Mouse (Mus musculus) CH12.LX (cell line): ENCODE results near the gene Ulk4. TPM values are rescaled to one million over a fixed set of nuclear protein-coding genes. Genes with fewer than 3 reads are reported as not detected.

ENCODE experiments used
- DNase-seq: peaks from one replicate; pipeline ENCODE4 v3.0.0-alpha.2; 2013; ENCODE audit errors: extremely low read depth
- H3K27ac ChIP-seq: 2 replicates; pipeline ENCODE4 v1.5.1; 2012; ENCODE audit warnings: low read depth, mild to moderate bottlenecking, control low read depth, moderate library complexity; ENCODE audit not compliant: insufficient read depth
- H3K27me3 ChIP-seq: replicated peaks from 2 replicates; pipeline ENCODE3; 2012; ENCODE audit warnings: inconsistent platforms
- H3K36me3 ChIP-seq, 2 experiments: replicated peaks in 1 of 2; 2 replicates each; pipeline versions ENCODE3 to v1.6.1; 2012; ENCODE audit warnings: inconsistent platforms in 1 of 2, low read length in 1 of 2, mild to moderate bottlenecking in 1 of 2, mixed read lengths in 1 of 2, moderate library complexity in 1 of 2; ENCODE audit not compliant: control insufficient read depth in 1 of 2, insufficient read depth in 1 of 2
- H3K4me1 ChIP-seq, 2 experiments: 2 replicates each; pipeline ENCODE4 v1.6.1; 2012; ENCODE audit warnings: inconsistent platforms in 1 of 2, moderate library complexity in 1 of 2; ENCODE audit not compliant: insufficient read depth in 2 of 2, control insufficient read depth in 1 of 2
- H3K4me2 ChIP-seq: 2 replicates; pipeline ENCODE4 v1.6.1; 2012; ENCODE audit warnings: low read depth, mild to moderate bottlenecking, control low read depth; ENCODE audit not compliant: poor library complexity, insufficient read depth, severe bottlenecking
- H3K4me3 ChIP-seq, 3 experiments: fragments of 150-350 bp in 1 of 3; sonication (generic) in 1 of 3; replicated peaks in 1 of 3; 2 replicates each; pipeline versions ENCODE3 to v1.5.1; 2011 to 2012; ENCODE audit warnings: low read depth in 2 of 3, low read length in 2 of 3, mild to moderate bottlenecking in 2 of 3, moderate library complexity in 2 of 3, control low read depth in 1 of 3, improper control_type of control experiment in 1 of 3, inconsistent platforms in 1 of 3, mixed read lengths in 1 of 3; ENCODE audit not compliant: poor library complexity in 1 of 3
- H3K79me2 ChIP-seq: replicated peaks from 2 replicates; pipeline ENCODE4 v1.6.1; 2012; ENCODE audit warnings: mild to moderate bottlenecking, moderate library complexity; ENCODE audit not compliant: control insufficient read depth, poor library complexity, insufficient read depth, severe bottlenecking; ENCODE audit errors: extremely low read depth
- H3K9ac ChIP-seq: 2 replicates; pipeline ENCODE4 v1.6.1; 2012; ENCODE audit warnings: low read depth, mild to moderate bottlenecking, control low read depth, moderate library complexity; ENCODE audit not compliant: insufficient read depth
- H3K9me3 ChIP-seq: replicated peaks from 2 replicates; pipeline ENCODE3; 2012; ENCODE audit warnings: low read length, inconsistent platforms, mixed read lengths
- CHD1 ChIP-seq: IDR thresholded peaks from 2 replicates; pipeline ENCODE4 v1.6.1; 2012; ENCODE audit warnings: low read depth, low read length, improper control_type of control experiment, inconsistent platforms
- ELF1 ChIP-seq: IDR thresholded peaks from 2 replicates; pipeline ENCODE4 v1.6.1; 2014; ENCODE audit warnings: low read depth, mild to moderate bottlenecking, inconsistent platforms, low read length, improper control_type of control experiment
- ETS1 ChIP-seq: conservative IDR thresholded peaks from 2 replicates; pipeline ENCODE4 v1.6.1; 2012; ENCODE audit warnings: low read depth, mild to moderate bottlenecking, inconsistent platforms, low read length, improper control_type of control experiment, moderate library complexity
- GABPA ChIP-seq: IDR thresholded peaks from 2 replicates; pipeline ENCODE4 v1.6.1; 2012; ENCODE audit warnings: low read depth, low read length, improper control_type of control experiment, inconsistent platforms; ENCODE audit not compliant: insufficient replicate concordance
- HCFC1 ChIP-seq: IDR thresholded peaks from 2 replicates; pipeline ENCODE4 v1.6.1; 2012; ENCODE audit warnings: low read depth, mild to moderate bottlenecking, inconsistent platforms, low read length, improper control_type of control experiment
- IRF4 ChIP-seq: IDR thresholded peaks from 2 replicates; pipeline ENCODE4 v1.6.1; 2014; ENCODE audit warnings: low read depth, mild to moderate bottlenecking, inconsistent platforms, low read length, improper control_type of control experiment
- JUND ChIP-seq: conservative IDR thresholded peaks from 2 replicates; pipeline ENCODE4 v1.6.1; 2011; ENCODE audit warnings: low read depth, low read length, improper control_type of control experiment
- MAX ChIP-seq: IDR thresholded peaks from 2 replicates; pipeline ENCODE4 v1.6.1; 2011; ENCODE audit warnings: low read length, improper control_type of control experiment
- MYC ChIP-seq: IDR thresholded peaks from 2 replicates; pipeline ENCODE4 v1.6.1; 2011; ENCODE audit warnings: low read depth, mild to moderate bottlenecking, improper control_type of control experiment, low read length
- PAX5 ChIP-seq: IDR thresholded peaks from 2 replicates; pipeline ENCODE4 v1.6.1; 2012; ENCODE audit warnings: low read length, inconsistent platforms, mixed read lengths
- POLR2AphosphoS2 ChIP-seq: IDR thresholded peaks from 2 replicates; pipeline ENCODE4 v1.6.1; 2011; ENCODE audit warnings: low read depth, low read length, improper control_type of control experiment
- RAD21 ChIP-seq: IDR thresholded peaks from 2 replicates; pipeline ENCODE4 v1.6.1; 2011; ENCODE audit warnings: low read depth, mild to moderate bottlenecking, low read length, improper control_type of control experiment, moderate library complexity
- SIN3A ChIP-seq: IDR thresholded peaks from 2 replicates; pipeline ENCODE4 v1.6.1; 2012; ENCODE audit warnings: low read length, improper control_type of control experiment, inconsistent platforms
- TBP ChIP-seq: conservative IDR thresholded peaks from 2 replicates; pipeline ENCODE4 v1.6.1; 2011; ENCODE audit warnings: low read depth, low read length, improper control_type of control experiment
- TCF12 ChIP-seq: IDR thresholded peaks from 2 replicates; pipeline ENCODE4 v1.6.1; 2014; ENCODE audit warnings: low read depth, mild to moderate bottlenecking, inconsistent platforms, low read length, improper control_type of control experiment
- USF2 ChIP-seq: conservative IDR thresholded peaks from 2 replicates; pipeline ENCODE4 v1.6.1; 2011; ENCODE audit warnings: low read depth, low read length, improper control_type of control experiment
- ZKSCAN1 ChIP-seq: IDR thresholded peaks from 2 replicates; pipeline ENCODE4 v1.6.1; 2012; ENCODE audit warnings: low read depth, inconsistent platforms, low read length, improper control_type of control experiment, borderline replicate concordance
- ZMIZ1 ChIP-seq: IDR thresholded peaks from 2 replicates; pipeline ENCODE4 v1.6.1; 2012; ENCODE audit warnings: low read depth, mild to moderate bottlenecking, inconsistent platforms, low read length, improper control_type of control experiment
- ZNF384 ChIP-seq: IDR thresholded peaks from 2 replicates; pipeline ENCODE4 v1.6.1; 2012; ENCODE audit warnings: low read depth, low read length, improper control_type of control experiment, inconsistent platforms
- dilution Hi-C: fragments of 300-500 bp; cut with MboI; formaldehyde crosslinking; loops from 2 replicates; pipeline ENCODE4 v1.14.3; 2020; ENCODE audit warnings: low sequenced_read_pairs; ENCODE audit not compliant: extremely low pct_unique_long_range_greater_than_20kb, extremely low pct_ligation_motif_present
- in situ Hi-C: fragments of 300-500 bp; cut with MboI; formaldehyde crosslinking; loops from 3 replicates; pipeline ENCODE4 v1.14.3; 2019; ENCODE audit warnings: low sequenced_read_pairs, low pct_ligation_motif_present, low pct_unique_long_range_greater_than_20kb, mixed read lengths
- polyA plus RNA-seq: library from polyadenylated mRNA; unstranded; fragments of >175 nt; gene quantifications from 2 replicates; pipeline ENCODE4 v1.2.1, GENCODE M21; 2012; ENCODE audit warnings: low read depth; ENCODE audit not compliant: insufficient read length
- total RNA-seq, 2 experiments: library from RNA; depleted of rRNA; stranded (reverse); fragments of 300-350 nt in 1 of 2; fragments of >200 nt in 1 of 2; gene quantifications; 2 replicates each; pipeline ENCODE4 v1.2.3; 2012 to 2014

The Ulk4 gene
- total and polyA plus RNA-seq, 3 experiments: 1.6 to 25.8 (median 18.5) TPM

GRCm38 (mm10) chr9:121291275-121291674 lies 14.3 kb upstream of the Ulk4 start:
- TF ChIP-seq ELF1 (no peak), ZNF384 (peak; percentile 59; the same call in 1 of the 2 replicates), GABPA (no peak)
- H3K9me3 ChIP-seq: peaks cover 18% of the 10 kb centered on the region
- H3K79me2 ChIP-seq: no peaks in the 10 kb centered on the region
- DNase-seq: no peak
- H3K36me3 ChIP-seq: no peaks in the 10 kb centered on the region
- H3K4me1 ChIP-seq: peaks cover 5 to 8% of the 10 kb centered on the region in 2 experiments; a peak in 3 of 4 replicates
- no peak overlapping the region for H3K4me3 ChIP-seq
- H3K9ac ChIP-seq: no peak overlapping the region
- H3K27me3 ChIP-seq: peaks cover 20% of the 10 kb centered on the region
- dilution Hi-C loops (no loop called here), in situ Hi-C loops (loop anchor here (5.0 kb wide), 1 partner anchor 81 kb away; no protein-coding TSS in a partner anchor)
- no peak overlapping the region for H3K27ac ChIP-seq
- no peak overlapping the region for H3K4me2 ChIP-seq

- in situ Hi-C loops: no loop called here
- peaks cover 3 to 8% of the 10 kb centered on the region in 2 experiments; a peak in 2 of 4 replicates for H3K4me1 ChIP-seq
- TF ChIP-seq PAX5 (no peak), HCFC1 (no peak), ZNF384 (no peak), USF2 (no peak), MYC (no peak), IRF4 (no peak), RAD21 (no peak)
- H3K79me2 ChIP-seq: peaks cover 9% of the 10 kb centered on the region
- peaks cover 30% of the 10 kb centered on the region for H3K9me3 ChIP-seq
- peak overlapping the region; percentile 22; the same call in 1 of the 2 replicates for H3K27ac ChIP-seq
- peak overlapping the region; percentile 79 to 89 (median 80) for H3K4me3 ChIP-seq
- DNase-seq: no peak
- dilution Hi-C loops: no loop called here
- H3K9ac ChIP-seq: peak overlapping the region; percentile 43; the same call in 1 of the 2 replicates
- peaks cover 6 to 20% of the 10 kb centered on the region in 2 experiments for H3K36me3 ChIP-seq
- peaks cover 11% of the 10 kb centered on the region for H3K27me3 ChIP-seq
- peak overlapping the region; percentile 61 for H3K4me2 ChIP-seq
Measured at GRCm38 (mm10) chr9:121286325-121286901, 9.4 kb upstream of the Ulk4 start.

- Histone ChIP-seq H3K79me2 (peaks cover 9% of the 10 kb centered on the region), H3K4me1 (peaks cover 3 to 8% of the 10 kb centered on the region in 2 experiments; a peak in 2 of 4 replicates), H3K9me3 (peaks cover 30% of the 10 kb centered on the region), H3K4me3 (peak overlapping the region; percentile 79 to 89 (median 80)), H3K4me2 (peak overlapping the region; percentile 74), H3K27me3 (peaks cover 11% of the 10 kb centered on the region), H3K9ac (peak overlapping the region; percentile 87), H3K27ac (peak overlapping the region; percentile 74), H3K36me3 (peaks cover 8 to 28% of the 10 kb centered on the region in 2 experiments)
- DNase-seq: peak; percentile 92
- dilution Hi-C loops: no loop called here
- in situ Hi-C loops: no loop called here
- TF ChIP-seq ETS1 (peak; percentile 20; the same call in 1 of the 2 replicates), USF2 (no peak), SIN3A (peak; percentile 67; the same call in 1 of the 2 replicates), ZKSCAN1 (no peak), CHD1 (no peak), MAX (peak; percentile 43; the same call in 1 of the 2 replicates), HCFC1 (peak; percentile 58; the same call in 1 of the 2 replicates), JUND (no peak; the same call in 1 of the 2 replicates), GABPA (no peak), RAD21 (no peak), ZMIZ1 (no peak; the same call in 1 of the 2 replicates), TCF12 (peak; percentile 32; the same call in 1 of the 2 replicates), MYC (0 out of 2 replicates have a peak, but pooled peaks have one; percentile 46), POLR2AphosphoS2 (0 out of 2 replicates have a peak, but pooled peaks have one; percentile 56), TBP (peak; percentile 94)
Measured at GRCm38 (mm10) chr9:121285341-121286324, 8.6 kb upstream of the Ulk4 start.
